8 mouse cellular contexts compared by ENCODE assay signal in the genomic region with DNA sequence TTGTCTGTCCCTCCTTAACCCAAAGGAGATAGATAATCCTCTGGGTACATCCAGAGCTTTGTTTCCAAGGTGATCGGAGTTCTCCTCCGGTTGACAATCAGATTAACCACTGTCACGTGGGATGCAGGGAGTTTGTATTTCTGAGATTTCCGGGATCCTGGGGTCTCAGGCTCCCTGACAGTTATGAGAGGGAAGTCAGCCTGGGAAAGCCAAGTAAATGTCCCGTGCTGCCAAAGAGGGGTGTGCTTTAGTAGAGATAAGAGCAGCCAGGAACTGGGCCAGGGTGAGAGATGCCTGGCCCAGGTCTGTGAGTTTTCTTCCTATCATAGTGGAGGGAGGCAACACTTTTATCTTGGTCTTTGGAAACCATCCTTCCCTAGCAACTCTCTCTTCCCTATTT. TPM values are rescaled to one million over a fixed set of nuclear protein-coding genes. Genes with fewer than 3 reads are reported as not detected.
DNase-seq lines count a peak whose midpoint lies in the region; ATAC-seq and TF ChIP-seq lines count a peak whose summit lies in the region.

No protein-coding gene starts in this region.

- peak overlapping the region; percentile 91; the same call in 1 of the 2 replicates for H3K4me2 ChIP-seq in kidney, embryonic 15.5 days
- H3K4me2 ChIP-seq in forebrain, embryonic 15.5 days (replicated peaks): peak overlapping the region; percentile 97
- H3K4me2 ChIP-seq in limb, embryonic 13.5 days (replicated peaks): peak overlapping the region; percentile 97
- peak overlapping the region; percentile 97 for H3K4me2 ChIP-seq in myocyte (ENCODE audit: low read depth)

- peak overlapping the region; percentile 58; the same call in 1 of the 2 replicates for H3K4me3 ChIP-seq in kidney, embryonic 15.5 days (replicated peaks)
- no peak overlapping the region for H3K4me3 ChIP-seq in forebrain, embryonic 15.5 days
- H3K4me3 ChIP-seq in limb, embryonic 13.5 days: peak overlapping the region; percentile 58; the same call in 1 of the 2 replicates
- H3K4me3 ChIP-seq in myocyte: no peak overlapping the region

- no peaks in the 10 kb centered on the region for H3K9me3 ChIP-seq in kidney, embryonic 15.5 days (replicated peaks)
- no peaks in the 10 kb centered on the region for H3K9me3 ChIP-seq in forebrain, embryonic 15.5 days
- H3K9me3 ChIP-seq in limb, embryonic 13.5 days: no peaks in the 10 kb centered on the region

- H3K4me1 ChIP-seq in kidney, embryonic 15.5 days: peaks cover 26% of the 10 kb centered on the region
- H3K4me1 ChIP-seq in forebrain, embryonic 15.5 days: peaks cover 42% of the 10 kb centered on the region
- peaks cover 19% of the 10 kb centered on the region for H3K4me1 ChIP-seq in limb, embryonic 13.5 days

- no peak overlapping the region for H3K27ac ChIP-seq in kidney, embryonic 15.5 days
- peak overlapping the region; percentile 66 for H3K27ac ChIP-seq in forebrain, embryonic 15.5 days (replicated peaks)
- no peak overlapping the region for H3K27ac ChIP-seq in limb, embryonic 13.5 days

- H3ac ChIP-seq in myocyte (ENCODE audit: control insufficient read depth, insufficient read length): no peak overlapping the region

- TF ChIP-seq POLR2A in myocyte (IDR thresholded peaks at IDR 0.05; ENCODE audit: insufficient read length, low read depth): no peak

- 10% methylated on average over 5 of the region's 5 CpGs for WGBS in kidney, embryonic 15.5 days
- WGBS in forebrain, embryonic 15.5 days: 14% methylated on average over 5 of the region's 5 CpGs
- WGBS in limb, embryonic 13.5 days: 27% methylated on average over 5 of the region's 5 CpGs

- H3K9ac ChIP-seq in kidney, embryonic 15.5 days: no peak overlapping the region
- peak overlapping the region; percentile 55; the same call in 1 of the 2 replicates for H3K9ac ChIP-seq in forebrain, embryonic 15.5 days (replicated peaks)
- H3K9ac ChIP-seq in limb, embryonic 13.5 days: peak overlapping the region; percentile 68; the same call in 1 of the 2 replicates

- ATAC-seq in kidney, embryonic 15.5 days (replicated peaks; ENCODE audit: low FRiP score): no peak
- peak; percentile 5; the same call in 1 of the 2 replicates for ATAC-seq in forebrain, embryonic 15.5 days (replicated peaks)
- no peak for ATAC-seq in limb, embryonic 13.5 days (ENCODE audit: low FRiP score, low read depth)

- H3K79me2 ChIP-seq in myocyte (ENCODE audit: control insufficient read depth, insufficient read depth): peaks cover 28% of the 10 kb centered on the region

- no peaks in the 10 kb centered on the region for H3K36me3 ChIP-seq in kidney, embryonic 15.5 days
- H3K36me3 ChIP-seq in forebrain, embryonic 15.5 days: no peaks in the 10 kb centered on the region
- no peaks in the 10 kb centered on the region for H3K36me3 ChIP-seq in limb, embryonic 13.5 days
- no peaks in the 10 kb centered on the region for H3K36me3 ChIP-seq in myocyte (ENCODE audit: control insufficient read depth, insufficient read depth)

- no peak for DNase-seq in kidney, adult 18-20 months
- DNase-seq in MN1 (ENCODE audit: low spot score): no peak
- DNase-seq in embryo, embryonic 9.5 days (ENCODE audit: extremely low spot score): no peak
- no peak for DNase-seq in thymus, adult 18-20 months

- peaks cover 36% of the 10 kb centered on the region for H3K27me3 ChIP-seq in kidney, embryonic 15.5 days
- no peaks in the 10 kb centered on the region for H3K27me3 ChIP-seq in forebrain, embryonic 15.5 days
- peaks cover 11% of the 10 kb centered on the region; the same call in 1 of the 2 replicates for H3K27me3 ChIP-seq in limb, embryonic 13.5 days
- no peaks in the 10 kb centered on the region for H3K27me3 ChIP-seq in myocyte (ENCODE audit: control insufficient read depth, insufficient read depth, insufficient read length)

TF ChIP-seq in myocyte, 11 proteins besides CTCF, POLR2A, EP300 and RAD21:
- no peak for TF ChIP-seq POLR2AphosphoS2 (IDR thresholded peaks at IDR 0.05; ENCODE audit: insufficient read length, low read depth)
- no peak for TF ChIP-seq MYOG (IDR thresholded peaks at IDR 0.05; ENCODE audit: control insufficient read depth in 1 of 3, insufficient read depth in 1 of 3, insufficient read length in 2 of 3, low read depth in 2 of 3)
- no peak for TF ChIP-seq SRF (IDR thresholded peaks at IDR 0.05; ENCODE audit: control insufficient read depth, insufficient read length, low read depth)
- no peak for TF ChIP-seq TCF3 (IDR thresholded peaks at IDR 0.05; ENCODE audit: insufficient read length, low read depth)
- TF ChIP-seq CEBPB (IDR thresholded peaks at IDR 0.05; ENCODE audit: insufficient read depth, poor library complexity, severe bottlenecking): no peak
- no peak for TF ChIP-seq REST (IDR thresholded peaks at IDR 0.05; ENCODE audit: insufficient read depth, insufficient read length)
- TF ChIP-seq MAX (IDR thresholded peaks at IDR 0.05; ENCODE audit: low read depth): no peak
- TF ChIP-seq MYOD1 (IDR thresholded peaks at IDR 0.05; ENCODE audit: control insufficient read depth in 1 of 3, insufficient read length in 2 of 3, low read depth in 2 of 3): no peak
- no peak for TF ChIP-seq USF1 (IDR thresholded peaks at IDR 0.05; ENCODE audit: low read depth)
- no peak for TF ChIP-seq E2F4 (IDR thresholded peaks at IDR 0.05; ENCODE audit: insufficient read depth)
- no peak for TF ChIP-seq TCF12 (IDR thresholded peaks at IDR 0.05; ENCODE audit: insufficient read depth, poor library complexity, severe bottlenecking)

RNA-seq across cellular contexts. Expression of a gene that starts 1.2 kb away (rescaled TPM):
- 3.8 and 4.7 TPM in 2 replicates for polyA plus RNA-seq in kidney, embryonic 15.5 days (2015; fragmentation: Nextera tagmentation; extraction: Ambion mirVana)
- polyA plus RNA-seq in forebrain, embryonic 15.5 days (2015; fragmentation: Nextera tagmentation; extraction: Ambion mirVana): 2.8 and 3.8 TPM in 2 replicates
- polyA plus RNA-seq in limb, embryonic 13.5 days (2015; fragmentation: Nextera tagmentation; extraction: Ambion mirVana): 3.5 and 3.7 TPM in 2 replicates
- 86.2 TPM for polyA plus RNA-seq in myocyte (2012; fragmentation: generic; extraction: Trizol)

RNA-seq across cellular contexts. Expression of a gene that starts 38.6 kb away (rescaled TPM):
- polyA plus RNA-seq in kidney, embryonic 15.5 days (2015; fragmentation: Nextera tagmentation; extraction: Ambion mirVana): 127 and 132 TPM in 2 replicates
- 83.1 and 89.2 TPM in 2 replicates for polyA plus RNA-seq in forebrain, embryonic 15.5 days (2015; fragmentation: Nextera tagmentation; extraction: Ambion mirVana)
- polyA plus RNA-seq in limb, embryonic 13.5 days (2015; fragmentation: Nextera tagmentation; extraction: Ambion mirVana): 101 and 104 TPM in 2 replicates
- 116 TPM for polyA plus RNA-seq in myocyte (2012; fragmentation: generic; extraction: Trizol)

Comparison
In these comparisons a context has a peak if more than half of its experiments do, and no peak if none do; other contexts are left out.
1. H3K4me3 ChIP-seq: peak in kidney, embryonic 15.5 days (single experiment) and limb, embryonic 13.5 days (single experiment); none in forebrain, embryonic 15.5 days (single experiment) and myocyte (single experiment).
2. RNA of a gene that starts 1.2 kb away (polyA plus RNA-seq): 86.2 TPM in myocyte (single experiment); 3.8 to 4.7 TPM in kidney, embryonic 15.5 days, 2.8 to 3.8 TPM in forebrain, embryonic 15.5 days and 3.5 to 3.7 TPM in limb, embryonic 13.5 days; every median in the first group is over 10 times any median in the second.
3. Peak in every context shown above with its lines, with median percentiles within 50 percentile points of each other: H3K4me2 ChIP-seq.